Mouse (Mus musculus): Measurements from ENCODE around the gene Gm45021.

GRCm38 (mm10) chr6:48553819-48554218 is 35.6 kb upstream of the Gm45021 start:
- TF ChIP-seq GATA1 (IDR thresholded peaks at IDR 0.05; ENCODE audit: low read length) (no peak), TAL1 (IDR thresholded peaks at IDR 0.05; ENCODE audit: low read length) (no peak)
